Mouse (Mus musculus): ENCODE data around the gene Kpna1. TPM values are rescaled to one million over a fixed set of nuclear protein-coding genes. Genes with fewer than 3 reads are reported as not detected.
"Not testable (repeated sequence)": the region's sequence is repeated elsewhere in the genome, so short reads cannot be mapped to it uniquely, and the experiment has no call there.

Kpna1 gene
- polyA plus RNA-seq, 1 experiment from 2014 or later, result 23.3 TPM

- 90% methylated on average over 4 of the region's 4 CpGs for WGBS
- Histone ChIP-seq H3K9me3 (replicated peaks; ENCODE audit: low read length) (no peaks in the 10 kb centered on the region), H3K4me2 (ENCODE audit: low read length) (no peak overlapping the region), H3K4me3 (replicated peaks; ENCODE audit: low read depth, low read length) (no peak overlapping the region), H3K27me3 (ENCODE audit: insufficient read depth, low read length) (no peaks in the 10 kb centered on the region), H3K9ac (ENCODE audit: low read depth, low read length) (no peak overlapping the region), H3K27ac (no peak overlapping the region), H3K36me3 (ENCODE audit: insufficient read depth, low read length) (peaks cover 71% of the 10 kb centered on the region), H3K4me1 (replicated peaks; ENCODE audit: insufficient read depth, low read length) (peaks cover under 1% of the 10 kb centered on the region; the same call in 1 of the 2 replicates)
- DNase-seq (ENCODE audit: low spot score) (no peak), ATAC-seq (replicated peaks; ENCODE audit: low FRiP score, low read depth) (no peak)
- peak; percentile 21; the same call in 1 of the 2 replicates for TF ChIP-seq CTCF (IDR thresholded peaks at IDR 0.05; ENCODE audit: low read depth)
Observed at GRCm38 (mm10) chr16:36047538-36047937, 69.0 kb downstream of the Kpna1 start.

- H3K9me3 ChIP-seq (replicated peaks; ENCODE audit: low read length), result no peaks in the 10 kb centered on the region
- H3K4me1 ChIP-seq (replicated peaks; ENCODE audit: insufficient read depth, low read length), result no peaks in the 10 kb centered on the region
- no peak overlapping the region for H3K27ac ChIP-seq
- no peaks in the 10 kb centered on the region for H3K27me3 ChIP-seq (ENCODE audit: insufficient read depth, low read length)
- H3K4me2 ChIP-seq (ENCODE audit: low read length), result no peak overlapping the region
- no peak overlapping the region for H3K4me3 ChIP-seq (replicated peaks; ENCODE audit: low read depth, low read length)
- H3K36me3 ChIP-seq (ENCODE audit: insufficient read depth, low read length), result peaks cover 46% of the 10 kb centered on the region
- DNase-seq (ENCODE audit: low spot score) (no peak), ATAC-seq (replicated peaks; ENCODE audit: low FRiP score, low read depth) (no peak)
- 91% methylated on average over 6 of the region's 6 CpGs for WGBS
- no peak for TF ChIP-seq CTCF (IDR thresholded peaks at IDR 0.05; ENCODE audit: low read depth)
- no peak overlapping the region for H3K9ac ChIP-seq (ENCODE audit: low read depth, low read length)
Observed at GRCm38 (mm10) chr16:36051491-36051890, 72.9 kb downstream of the Kpna1 start.

GRCm38 (mm10) chr16:36053524-36054275, 75.2 kb downstream of the Kpna1 start:
- H3K4me2 ChIP-seq (ENCODE audit: low read length), result no peak overlapping the region
- DNase-seq (ENCODE audit: low spot score) (no peak), ATAC-seq (replicated peaks; ENCODE audit: low FRiP score, low read depth) (no peak)
- peaks cover 29% of the 10 kb centered on the region for H3K36me3 ChIP-seq (ENCODE audit: insufficient read depth, low read length)
- no peak overlapping the region for H3K4me3 ChIP-seq (replicated peaks; ENCODE audit: low read depth, low read length)
- H3K27me3 ChIP-seq (ENCODE audit: insufficient read depth, low read length), result no peaks in the 10 kb centered on the region
- 84% methylated on average over 6 of the region's 6 CpGs for WGBS
- H3K9ac ChIP-seq (ENCODE audit: low read depth, low read length), result no peak overlapping the region
- H3K27ac ChIP-seq, result no peak overlapping the region
- H3K4me1 ChIP-seq (replicated peaks; ENCODE audit: insufficient read depth, low read length), result no peaks in the 10 kb centered on the region
- TF ChIP-seq CTCF (IDR thresholded peaks at IDR 0.05; ENCODE audit: low read depth), result no peak
- H3K9me3 ChIP-seq (replicated peaks; ENCODE audit: low read length), result no peaks in the 10 kb centered on the region

GRCm38 (mm10) chr16:36054920-36055319, 76.4 kb downstream of the Kpna1 start:
- DNase-seq (ENCODE audit: low spot score) (no peak), ATAC-seq (replicated peaks; ENCODE audit: low FRiP score, low read depth) (no peak)
- WGBS, result 93% methylated on average over 8 of the region's 8 CpGs
- H3K4me3 ChIP-seq (replicated peaks; ENCODE audit: low read depth, low read length), result no peak overlapping the region
- H3K4me1 ChIP-seq (replicated peaks; ENCODE audit: insufficient read depth, low read length), result no peaks in the 10 kb centered on the region
- H3K27ac ChIP-seq, result no peak overlapping the region
- H3K27me3 ChIP-seq (ENCODE audit: insufficient read depth, low read length), result no peaks in the 10 kb centered on the region
- no peak overlapping the region for H3K9ac ChIP-seq (ENCODE audit: low read depth, low read length)
- peaks cover 20% of the 10 kb centered on the region for H3K36me3 ChIP-seq (ENCODE audit: insufficient read depth, low read length)
- H3K9me3 ChIP-seq (replicated peaks; ENCODE audit: low read length), result no peaks in the 10 kb centered on the region
- no peak overlapping the region for H3K4me2 ChIP-seq (ENCODE audit: low read length)
- no peak for TF ChIP-seq CTCF (IDR thresholded peaks at IDR 0.05; ENCODE audit: low read depth)

- DNase-seq (ENCODE audit: low spot score) (no peak), ATAC-seq (replicated peaks; ENCODE audit: low FRiP score, low read depth) (no peak)
- no peak overlapping the region for H3K4me2 ChIP-seq (ENCODE audit: low read length)
- no peak overlapping the region for H3K27ac ChIP-seq
- no peaks in the 10 kb centered on the region for H3K4me1 ChIP-seq (replicated peaks; ENCODE audit: insufficient read depth, low read length)
- no peak overlapping the region for H3K9ac ChIP-seq (ENCODE audit: low read depth, low read length)
- H3K4me3 ChIP-seq (replicated peaks; ENCODE audit: low read depth, low read length), result no peak overlapping the region
- TF ChIP-seq CTCF (IDR thresholded peaks at IDR 0.05; ENCODE audit: low read depth), result no peak
- no peaks in the 10 kb centered on the region for H3K27me3 ChIP-seq (ENCODE audit: insufficient read depth, low read length)
- H3K9me3 ChIP-seq (replicated peaks; ENCODE audit: low read length), result no peaks in the 10 kb centered on the region
- 87% methylated on average over 11 of the region's 11 CpGs for WGBS
- peaks cover 11% of the 10 kb centered on the region for H3K36me3 ChIP-seq (ENCODE audit: insufficient read depth, low read length)
Observed at GRCm38 (mm10) chr16:36056416-36056815, 77.9 kb downstream of the Kpna1 start.

GRCm38 (mm10) chr16:36057933-36058475, 79.5 kb downstream of the Kpna1 start:
- H3K4me2 ChIP-seq (ENCODE audit: low read length), result no peak overlapping the region
- no peaks in the 10 kb centered on the region for H3K27me3 ChIP-seq (ENCODE audit: insufficient read depth, low read length)

GRCm38 (mm10) chr16:36062534-36062933, 84.0 kb downstream of the Kpna1 start:
- not testable (repeated sequence) for H3K9me3 ChIP-seq (replicated peaks; ENCODE audit: low read length); H3K4me2 ChIP-seq (ENCODE audit: low read length); H3K36me3 ChIP-seq (ENCODE audit: insufficient read depth, low read length); H3K27ac ChIP-seq; H3K9ac ChIP-seq (ENCODE audit: low read depth, low read length); H3K4me1 ChIP-seq (replicated peaks; ENCODE audit: insufficient read depth, low read length); DNase-seq (ENCODE audit: low spot score); H3K4me3 ChIP-seq (replicated peaks; ENCODE audit: low read depth, low read length); H3K27me3 ChIP-seq (ENCODE audit: insufficient read depth, low read length); ATAC-seq (replicated peaks; ENCODE audit: low FRiP score, low read depth)
- WGBS, result 92% methylated on average over 1 of the region's 1 CpGs

More at GRCm38 (mm10) chr16:36057933-36058475, 79.5 kb downstream of the Kpna1 start:
- Histone ChIP-seq H3K36me3 (ENCODE audit: insufficient read depth, low read length) (no peaks in the 10 kb centered on the region), H3K9me3 (replicated peaks; ENCODE audit: low read length) (no peaks in the 10 kb centered on the region), H3K9ac (ENCODE audit: low read depth, low read length) (no peak overlapping the region), H3K27ac (no peak overlapping the region), H3K4me3 (replicated peaks; ENCODE audit: low read depth, low read length) (no peak overlapping the region), H3K4me1 (replicated peaks; ENCODE audit: insufficient read depth, low read length) (no peaks in the 10 kb centered on the region)
- DNase-seq (ENCODE audit: low spot score) (no peak), ATAC-seq (replicated peaks; ENCODE audit: low FRiP score, low read depth) (no peak)
- WGBS, result 73% methylated on average over 8 of the region's 8 CpGs
- no peak for TF ChIP-seq CTCF (IDR thresholded peaks at IDR 0.05; ENCODE audit: low read depth)
